Mouse (Mus musculus) gastrocnemius, postnatal 36 days (tissue): ENCODE results near the gene Dennd2a. TPM values are rescaled to one million over a fixed set of nuclear protein-coding genes. Genes with fewer than 3 reads are reported as not detected.
A peak's percentile ranks its signal among the peaks of the same experiment; 100 is the strongest.

Experiments used
- DNase-seq, 2 experiments: peaks; one replicate each; pipeline ENCODE4 v3.0.0; 2022
- intact Hi-C: fragments of 180-260 bp; cut with DNase I; formaldehyde crosslinking; loops from one replicate; pipeline ENCODE4 v1.15.1; 2025
- long read RNA-seq, 2 experiments: library from polyadenylated mRNA; stranded (forward); transcript quantifications; one replicate each; pipeline ENCODE4 v2.0.0; 2021
- total RNA-seq, 2 experiments: library from RNA; stranded (reverse); gene quantifications; 2 replicates each; pipeline ENCODE4 v1.2.3; 2021

Gene Dennd2a
- total RNA-seq = 1 to 10 TPM; 3.0 to 3.2 TPM
- long read RNA-seq, experiment 1, partial matches to known transcripts = 2 of 3 reads
- long read RNA-seq, experiment 1, other reads (novel, unspliced or antisense) = 1 of 3 reads
- long read RNA-seq, experiment 2, partial matches to known transcripts = 0 of 4 reads
- long read RNA-seq, experiment 2, other reads (novel, unspliced or antisense) = 4 of 4 reads

DNA sequence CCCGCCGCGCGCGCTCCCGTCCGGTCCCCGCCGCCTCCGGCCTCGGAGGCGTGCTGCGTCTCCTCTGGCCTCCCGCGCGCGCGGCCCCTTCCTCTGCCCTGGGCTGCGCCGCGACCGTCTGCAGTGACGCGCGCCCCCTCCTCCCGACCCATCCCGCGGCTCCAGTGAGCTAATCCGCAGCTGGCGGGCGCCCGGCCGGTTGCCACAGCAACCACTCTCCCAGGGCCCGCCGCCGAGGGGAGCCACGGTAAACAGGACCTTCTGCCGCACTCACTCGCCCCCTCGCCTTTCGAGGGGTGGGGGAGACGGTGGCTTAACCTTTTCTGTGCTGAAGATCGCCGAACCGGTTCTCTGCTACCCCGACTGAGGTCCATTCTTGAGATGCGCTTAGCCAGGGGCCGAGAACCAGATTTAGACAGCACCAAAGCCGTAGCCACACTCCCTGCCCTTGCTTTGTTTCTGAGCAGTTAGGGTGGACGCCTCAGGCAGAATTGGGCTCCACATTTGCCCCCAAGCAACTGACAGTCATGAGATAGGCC is at the start of gene Dennd2a:
Dennd2a (minus strand) TSS at position 145 of the 539 bp plus-strand sequence.
- DNase-seq = peak; percentile 71 to 81
- intact Hi-C loops = no loop called here

DNA sequence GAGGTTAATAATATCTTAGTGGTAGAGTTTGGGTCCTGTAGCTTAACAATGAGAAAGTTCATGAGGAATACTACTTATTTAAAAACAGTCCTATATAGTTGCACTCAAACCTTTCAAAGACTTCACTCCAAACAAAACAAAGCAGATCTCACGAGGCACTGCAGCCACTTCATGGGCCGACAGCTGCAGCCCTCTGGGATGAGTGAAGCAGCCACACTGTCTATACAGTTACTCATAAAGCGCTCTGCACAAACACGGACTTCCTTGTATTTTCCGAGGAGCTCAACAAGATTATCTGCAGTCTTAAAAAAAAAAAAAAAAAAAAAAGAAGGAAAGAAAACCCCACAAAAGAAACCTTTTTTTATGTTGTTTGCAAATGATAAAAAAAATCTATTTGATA is 49.7 kb upstream of the Dennd2a start:
- intact Hi-C loops = no loop called here
- DNase-seq = no peak

DNA sequence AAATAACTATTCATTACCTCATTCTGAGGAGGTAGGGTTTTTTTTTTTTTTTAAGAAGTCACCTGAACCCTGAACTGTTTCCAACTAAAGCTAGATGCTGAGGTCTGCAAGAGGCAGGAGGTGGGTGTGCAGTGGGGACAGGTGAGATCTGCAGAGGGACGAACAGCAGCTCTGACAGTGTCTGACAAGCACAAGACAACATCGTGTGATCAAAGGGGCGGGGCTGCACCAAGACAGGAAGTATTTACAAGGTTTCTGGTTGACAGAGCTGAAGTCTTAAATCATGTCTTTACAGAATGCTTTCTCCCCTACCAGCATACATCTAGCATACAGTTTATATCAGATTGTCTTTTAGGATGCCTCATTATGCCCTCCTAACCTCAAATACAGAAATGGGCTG is 49.2 kb upstream of the Dennd2a start:
- DNase-seq = no peak
- intact Hi-C loops = no loop called here

DNA sequence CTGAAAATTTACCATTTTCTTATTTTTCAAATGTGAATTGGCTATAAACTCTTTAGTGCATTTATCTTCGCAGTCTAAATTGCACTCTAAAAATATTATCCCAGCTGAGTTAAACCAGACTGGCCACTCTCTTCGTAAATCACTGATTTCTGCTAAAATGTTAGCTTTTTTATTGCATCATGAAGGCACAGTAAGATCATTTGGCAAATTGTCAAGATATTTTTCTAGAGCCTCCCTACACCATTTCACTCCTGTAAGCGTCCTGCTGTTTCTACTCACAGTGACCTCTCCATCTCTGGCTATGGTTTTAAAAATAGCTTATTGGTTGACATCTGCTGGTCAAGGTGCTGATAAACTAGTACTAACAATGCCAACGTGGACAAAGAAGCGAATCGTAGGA is 48.4 kb upstream of the Dennd2a start:
- intact Hi-C loops = no loop called here
- DNase-seq = no peak

DNA sequence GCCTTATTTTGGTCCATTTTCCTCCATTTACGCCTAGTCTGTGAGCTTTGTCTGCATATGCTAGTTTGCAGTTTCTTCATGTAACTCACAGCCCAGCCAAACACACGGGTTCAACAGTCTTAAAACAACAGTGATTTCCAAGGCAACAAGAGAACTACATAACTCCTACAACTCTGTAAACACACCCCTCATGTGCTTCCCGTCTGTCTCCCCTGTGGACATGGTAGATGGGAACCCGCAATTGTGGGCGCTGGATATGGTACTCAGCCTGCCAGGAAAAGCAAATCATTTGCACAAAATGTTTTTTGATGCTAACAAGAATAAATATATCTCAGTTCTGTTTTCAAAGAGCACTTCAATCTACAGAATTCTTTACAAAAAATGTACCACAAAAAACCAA is 46.9 kb upstream of the Dennd2a start:
- DNase-seq = no peak
- intact Hi-C loops = no loop called here

DNA sequence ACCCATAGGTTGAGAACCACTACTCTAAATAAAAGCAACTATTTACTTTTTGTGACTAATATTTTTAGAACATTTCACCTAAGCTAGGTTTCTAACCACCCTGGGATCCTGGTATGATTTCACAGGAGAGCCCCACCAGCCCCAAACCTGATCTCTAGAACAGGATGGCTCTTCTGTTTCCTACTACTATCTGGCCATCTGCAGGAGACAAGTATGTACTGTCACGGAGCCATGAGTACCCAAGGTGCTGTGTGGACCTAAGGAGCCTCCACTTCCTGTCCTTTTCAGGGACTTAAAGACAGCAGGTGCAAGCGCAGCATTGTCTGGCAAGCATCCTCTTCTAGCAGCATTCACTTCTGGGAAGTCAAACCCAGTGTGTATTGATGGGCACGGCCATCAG is 44.2 kb upstream of the Dennd2a start:
- intact Hi-C loops = no loop called here

DNA sequence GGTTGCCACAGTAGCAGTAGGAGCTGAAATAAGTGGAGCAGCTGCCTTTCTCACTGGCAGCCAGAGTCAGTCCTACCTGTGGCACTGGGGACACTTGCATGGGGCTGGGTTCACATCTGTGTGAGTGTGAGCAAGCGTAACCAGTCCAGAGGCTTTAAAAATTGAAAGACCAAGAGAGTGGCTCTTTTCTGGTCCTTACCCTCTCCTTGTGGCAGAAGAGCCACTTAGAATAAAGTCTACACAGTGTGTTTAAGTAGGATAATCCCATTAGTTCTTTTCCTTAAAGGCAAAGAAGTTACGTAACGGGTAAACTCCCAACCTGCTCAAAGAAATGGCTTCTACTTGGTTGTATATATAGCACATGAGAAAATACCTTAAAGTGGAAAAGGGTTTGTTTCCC is 43.2 kb upstream of the Dennd2a start:
- no peak for DNase-seq
- intact Hi-C loops = no loop called here

More for the DNA sequence above, 44.2 kb upstream of the Dennd2a start:
- no peak for DNase-seq

DNA sequence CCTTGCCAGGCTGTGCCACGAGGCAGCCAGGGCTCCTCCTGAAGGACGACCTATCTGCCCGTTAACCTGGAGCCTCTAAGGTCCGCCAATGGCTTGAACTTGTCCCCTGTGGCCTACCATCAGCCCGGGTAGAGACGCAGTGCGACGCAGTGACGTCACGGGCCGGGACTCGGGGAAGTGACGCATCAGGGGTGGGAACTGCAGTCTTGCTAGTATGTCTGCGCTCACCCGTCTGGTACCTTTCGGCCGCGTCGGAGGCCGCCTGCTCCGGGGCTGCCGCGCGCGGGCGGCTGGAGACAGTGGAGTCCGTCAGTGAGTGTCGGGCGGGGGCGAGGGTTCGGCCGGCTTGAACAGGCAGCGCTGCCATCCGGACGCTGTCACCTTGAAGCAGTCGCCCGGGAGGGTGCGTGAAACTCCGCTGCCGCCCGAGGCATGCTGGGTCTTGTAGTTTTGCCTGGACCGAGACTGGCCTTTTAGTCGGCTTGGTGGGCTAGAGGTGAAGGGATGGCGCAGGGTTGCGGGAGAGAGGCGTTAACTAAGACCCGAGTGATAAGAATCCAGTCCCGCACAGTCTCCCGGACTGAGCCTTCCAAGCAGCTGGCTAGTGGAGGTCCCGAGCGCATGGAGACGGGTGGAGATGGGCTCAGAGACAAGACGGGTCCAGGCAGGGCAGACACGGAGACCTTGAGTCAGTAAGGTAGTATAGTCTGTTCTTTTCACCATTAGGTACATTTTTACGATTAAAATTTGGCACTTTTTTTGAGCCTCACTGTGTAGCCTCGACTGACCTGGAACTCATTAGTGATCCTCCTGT is 34.9 kb upstream of the Dennd2a start, which contains the start of gene Ndufb2:
Ndufb2 (plus strand) TSS at position 174 of the 814 bp plus-strand sequence.
- intact Hi-C loops = no loop called here
- DNase-seq = peak; percentile 88 to 96

DNA sequence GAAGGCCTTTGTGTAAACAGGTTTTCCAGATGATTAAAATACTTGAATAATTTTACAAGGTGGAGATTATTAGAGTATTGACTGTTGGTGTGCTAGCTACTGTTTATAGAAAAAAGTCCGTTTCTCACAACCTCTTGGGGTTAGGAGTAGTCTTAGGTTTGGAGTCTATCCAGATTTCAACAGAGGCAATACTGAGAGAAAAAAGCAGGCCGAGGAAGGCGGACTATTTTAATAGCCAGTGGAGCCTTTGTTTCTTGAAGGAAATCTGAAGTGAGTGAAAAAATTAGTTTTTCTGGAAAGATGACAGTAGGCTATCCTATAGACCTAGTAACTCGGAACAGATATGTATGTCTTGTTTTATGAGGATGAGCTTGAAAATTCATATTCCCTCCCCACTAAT is 33.8 kb upstream of the Dennd2a start:
- no peak for DNase-seq
- intact Hi-C loops = no loop called here

DNA sequence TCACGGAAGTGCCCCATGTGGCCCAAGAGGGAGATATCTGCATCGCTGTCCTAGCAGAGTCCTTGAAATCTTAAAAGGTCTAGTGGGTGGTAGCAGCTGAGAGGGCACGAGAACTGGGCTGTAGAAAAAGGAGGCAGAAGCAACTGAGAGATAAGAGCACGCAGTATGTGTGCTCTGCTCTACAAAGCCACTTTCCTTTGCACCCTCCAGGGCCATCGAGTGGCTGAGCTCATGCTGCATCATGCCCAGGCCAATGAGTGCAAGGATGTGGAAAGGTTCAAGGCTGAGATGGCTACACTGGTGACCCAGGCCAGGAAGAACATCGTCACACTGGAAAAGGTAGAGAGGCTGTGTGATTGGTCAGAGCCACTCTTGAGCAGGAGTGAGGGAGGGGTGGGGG is 27.9 kb upstream of the Dennd2a start, which contains the start of gene Gm42420:
Gm42420 (plus strand) TSS at position 237 of the 400 bp plus-strand sequence.
- intact Hi-C loops = no loop called here
- DNase-seq = no peak

DNA sequence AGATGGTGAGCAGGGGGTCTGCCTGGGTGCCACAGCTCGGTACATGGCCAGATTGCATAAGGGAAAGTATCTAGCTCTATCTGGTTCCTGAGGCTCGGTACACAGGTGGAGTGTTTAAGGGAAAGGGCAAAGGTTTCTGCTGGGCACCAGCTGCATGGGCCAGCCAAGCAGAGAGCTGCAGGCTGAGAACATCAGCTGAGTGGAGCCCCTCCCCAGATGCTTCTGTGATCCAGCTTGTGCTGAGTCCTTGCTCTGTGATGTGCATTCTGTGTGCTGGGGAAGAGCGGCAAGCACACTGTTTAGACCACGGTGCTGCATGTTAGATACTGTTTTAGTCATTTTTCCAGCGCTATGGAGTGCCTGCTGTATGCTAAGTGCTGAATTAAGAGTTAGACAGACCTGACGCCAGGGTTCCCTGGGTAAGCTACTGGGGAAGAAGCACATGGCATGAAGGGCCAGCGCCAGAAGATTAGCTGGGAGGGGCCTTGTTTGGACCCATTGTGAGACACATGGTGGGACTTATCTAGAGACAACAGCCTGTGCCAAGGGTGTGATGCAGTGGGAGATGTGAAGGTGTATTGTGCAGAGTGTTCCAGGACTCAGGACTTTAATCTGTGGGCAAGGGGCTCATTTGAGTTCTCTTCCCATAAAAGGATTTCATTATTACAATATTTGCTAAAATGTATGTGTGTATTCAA is 23.6 kb upstream of the Dennd2a start:
- intact Hi-C loops = no loop called here

DNA sequence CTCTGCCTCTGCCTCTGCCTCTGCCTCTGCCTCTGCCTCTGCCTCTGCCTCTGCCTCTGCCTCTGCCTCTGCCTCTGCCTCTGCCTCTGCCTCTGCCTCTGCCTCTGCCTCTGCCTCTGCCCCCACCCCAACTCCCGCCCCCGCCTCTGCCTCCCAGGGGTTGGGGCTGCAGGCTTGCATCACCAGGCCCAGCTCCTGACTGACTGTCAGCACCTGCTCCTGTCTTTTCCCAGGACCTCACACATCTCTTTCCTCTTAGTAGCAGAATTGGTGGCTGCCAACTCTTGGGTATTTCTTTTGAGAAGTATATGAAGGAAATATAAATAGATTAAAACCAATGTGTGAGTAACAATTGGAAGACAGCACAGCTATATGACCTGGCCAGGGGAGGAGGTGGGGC is 22.9 kb upstream of the Dennd2a start:
- intact Hi-C loops = no loop called here
- no peak for DNase-seq

More for the DNA sequence above, 23.6 kb upstream of the Dennd2a start:
- no peak for DNase-seq

DNA sequence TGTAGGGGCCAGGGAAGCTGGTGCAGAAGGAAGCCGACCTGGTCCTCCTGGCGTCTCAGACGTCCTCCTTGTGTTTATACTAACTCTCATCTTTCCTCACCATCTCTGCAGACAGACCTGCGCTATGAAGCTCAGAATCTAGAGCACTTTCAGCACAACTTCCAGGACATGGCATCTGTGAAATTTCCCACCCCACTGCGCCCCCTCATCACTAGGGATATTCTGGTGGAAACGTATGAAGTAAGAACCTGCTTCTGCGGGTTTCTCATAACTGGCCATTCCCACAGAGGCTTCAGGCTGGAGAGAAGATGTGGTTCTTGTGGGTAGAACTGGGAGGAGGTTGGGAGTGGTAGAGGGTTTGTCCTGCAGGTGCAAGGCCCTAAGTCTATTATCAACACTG is 21.9 kb upstream of the Dennd2a start:
- intact Hi-C loops = no loop called here
- no peak for DNase-seq

DNA sequence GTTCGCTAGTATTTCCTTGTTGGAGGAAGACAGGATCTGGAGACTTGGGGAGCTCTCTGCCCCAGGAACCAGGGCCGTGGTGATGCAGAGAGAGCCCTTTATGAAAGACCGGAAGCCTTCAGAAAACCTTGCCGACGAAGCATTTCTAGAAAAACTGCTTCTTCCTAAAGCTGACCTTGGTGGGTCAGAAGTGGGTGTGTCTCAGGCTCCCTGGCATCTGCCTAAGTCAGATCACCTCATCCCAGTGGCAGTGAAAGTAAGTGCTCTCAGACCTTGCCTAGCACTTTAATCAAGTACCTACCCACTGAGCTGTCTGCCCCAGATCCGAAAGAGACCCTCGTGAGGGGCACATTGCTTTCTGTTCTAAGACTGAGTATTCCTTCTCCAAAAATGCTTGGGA is 17.3 kb upstream of the Dennd2a start:
- intact Hi-C loops = no loop called here

DNA sequence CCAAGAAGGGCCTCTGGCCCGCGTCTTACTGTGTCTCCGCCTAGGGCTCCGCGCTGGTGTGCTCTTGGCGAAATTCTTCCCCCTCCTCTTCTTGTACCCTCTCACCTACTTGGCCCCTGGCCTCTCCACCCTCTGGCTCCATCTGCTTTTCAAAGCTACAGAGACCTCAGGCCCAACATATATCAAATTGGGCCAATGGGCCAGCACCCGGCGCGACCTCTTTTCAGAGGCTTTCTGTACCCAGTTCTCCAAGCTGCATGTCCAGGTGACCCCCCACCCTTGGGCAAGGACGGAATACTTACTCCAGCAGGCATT is 16.8 kb upstream of the Dennd2a start:
- no peak for DNase-seq
- intact Hi-C loops = no loop called here

More for the DNA sequence above, 17.3 kb upstream of the Dennd2a start:
- no peak for DNase-seq

DNA sequence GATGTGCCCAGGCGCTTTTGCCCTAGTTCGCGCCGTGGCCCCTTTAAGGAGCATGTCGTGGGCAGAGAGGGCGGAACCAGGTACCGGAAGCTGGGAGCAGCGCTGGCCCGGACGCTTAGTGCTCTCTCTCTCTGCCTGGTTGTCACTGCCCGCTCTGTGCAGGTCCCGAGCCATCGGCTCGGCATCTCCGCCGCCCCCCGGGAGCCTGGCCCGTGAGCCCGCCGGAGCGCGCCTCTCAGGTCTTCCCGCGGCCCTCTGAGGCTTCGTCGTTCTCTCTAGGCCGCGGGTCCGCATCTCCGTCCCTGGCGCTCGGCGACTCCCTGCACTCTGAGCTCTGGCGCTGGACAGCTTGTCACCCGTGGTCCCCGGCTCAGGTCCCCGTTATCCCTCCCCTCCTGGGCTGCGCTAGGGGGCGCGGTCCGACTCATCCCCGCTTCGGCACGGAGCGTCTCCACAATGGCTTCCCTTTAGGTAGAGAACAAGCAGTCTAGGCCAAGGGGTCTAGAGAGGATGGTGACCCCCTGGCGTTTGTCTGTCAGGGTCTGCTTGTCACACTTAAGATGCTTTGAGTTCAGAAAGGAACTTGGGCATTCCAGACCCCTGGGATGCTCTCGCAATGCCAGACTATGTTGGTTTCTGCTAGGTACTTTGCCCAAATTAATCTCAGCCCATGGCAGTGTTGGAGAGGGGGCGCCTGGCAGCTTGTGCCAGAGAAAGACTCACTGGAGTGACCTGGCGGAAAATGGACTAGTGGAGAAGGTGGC is 16.3 kb upstream of the Dennd2a start, which contains the start of gene Adck2:
Adck2 (plus strand) TSS at position 83 of the 764 bp plus-strand sequence.
- DNase-seq = peak; percentile 56 to 72
- intact Hi-C loops = no loop called here

DNA sequence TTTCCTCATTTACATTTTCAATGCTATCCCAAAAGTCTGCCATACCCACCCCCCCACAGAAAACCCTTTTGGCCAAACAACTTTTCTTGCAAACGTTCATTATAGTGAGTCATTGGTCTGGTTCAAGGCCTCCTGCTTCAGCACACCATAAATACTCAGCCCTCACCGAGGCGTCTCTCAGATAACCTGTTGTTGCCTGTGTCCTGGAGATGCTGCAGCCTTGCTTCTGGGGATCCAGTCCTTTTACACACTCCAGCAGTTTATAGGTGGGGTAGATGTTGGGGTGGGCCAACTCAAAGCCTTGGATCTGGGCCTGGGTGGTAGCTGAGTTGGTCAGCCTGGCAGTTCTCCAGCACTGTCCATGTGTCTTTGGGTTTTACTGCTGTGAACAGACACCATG is 12.8 kb upstream of the Dennd2a start:
- DNase-seq = no peak
- intact Hi-C loops = no loop called here

DNA sequence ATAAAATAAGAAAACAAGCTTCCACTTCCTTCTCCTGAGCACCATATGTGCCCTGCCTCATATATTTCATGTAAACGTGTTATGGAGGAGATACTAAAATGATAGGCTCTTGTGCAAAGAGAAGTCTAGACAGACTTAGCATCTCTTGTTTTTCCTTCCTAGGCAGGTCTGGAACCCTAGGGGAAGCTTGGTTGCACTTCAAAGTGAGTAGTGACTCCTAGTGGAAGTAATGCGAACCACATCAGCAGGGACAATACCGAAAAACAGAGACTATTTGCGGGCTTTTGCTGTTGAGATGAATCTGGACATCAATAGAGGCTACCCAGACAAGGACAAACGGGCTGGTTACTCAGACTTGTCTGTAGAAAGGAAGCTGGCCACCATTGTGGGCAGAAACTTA is 9.9 kb upstream of the Dennd2a start:
- intact Hi-C loops = no loop called here
- no peak for DNase-seq

DNA sequence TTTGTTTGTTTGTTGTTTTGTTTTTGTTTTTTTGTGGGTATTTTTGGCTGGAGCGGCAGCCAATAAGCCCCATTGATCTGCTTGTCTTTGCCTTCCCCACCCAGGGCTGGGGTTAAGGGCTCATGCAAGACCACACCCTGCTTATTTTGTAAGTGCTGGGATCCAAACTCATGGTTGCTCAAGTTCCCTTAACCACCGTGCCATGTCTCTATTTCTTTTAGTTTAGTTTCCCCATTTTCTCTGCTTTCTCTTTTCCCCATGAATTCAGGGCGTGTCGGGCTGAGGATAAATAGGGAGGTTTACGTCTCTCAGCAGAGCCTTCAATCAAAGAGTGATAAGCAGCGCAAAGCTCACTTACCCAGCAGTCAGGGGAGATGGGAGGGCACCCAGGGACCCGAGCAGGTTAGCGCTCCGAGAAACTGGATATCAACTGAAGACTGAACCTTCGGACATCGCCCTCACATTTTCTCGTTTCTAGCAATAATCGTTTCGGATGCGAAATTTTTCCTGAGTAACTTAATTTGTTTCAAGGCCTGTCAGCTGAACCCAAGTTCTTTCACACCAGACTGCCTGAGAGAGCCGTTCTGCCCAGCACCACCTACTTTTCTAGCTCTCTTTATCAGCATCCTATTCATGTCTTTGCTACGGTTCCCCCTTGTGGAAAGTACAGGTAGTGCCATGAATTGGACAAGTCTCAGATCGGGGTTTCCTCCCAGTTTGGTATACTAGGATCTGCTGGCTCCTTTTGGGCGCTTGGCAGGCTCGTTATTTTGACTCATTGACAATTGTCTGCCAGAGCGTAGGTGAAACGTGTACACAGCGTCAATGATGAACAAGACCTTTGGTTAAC is 4.7 kb upstream of the Dennd2a start:
- intact Hi-C loops = loop anchor here (1.0 kb wide), 1 partner anchor 99 kb away; no protein-coding TSS in a partner anchor
- DNase-seq = peak in 1 of 2 experiments; percentile 68
